Mouse (Mus musculus) embryonic fibroblast, embryonic 13.5 days (primary cell): ENCODE measurements around the gene Zbtb11.

Experiments
- CTCF ChIP-seq: IDR thresholded peaks from 2 replicates; pipeline ENCODE4 v1.5.1; 2011; ENCODE audit warnings: mild to moderate bottlenecking, control low read depth, low read length, moderate library complexity, borderline replicate concordance; ENCODE audit not compliant: insufficient read depth
- POLR2A ChIP-seq: IDR thresholded peaks from 2 replicates; pipeline ENCODE4 v1.6.1; 2011; ENCODE audit warnings: low read depth, mild to moderate bottlenecking, control low read depth, low read length, moderate library complexity

GRCm38 (mm10) chr16:56056944-56057590 lies 83.4 kb downstream of the Zbtb11 start:
- TF ChIP-seq CTCF (no peak), POLR2A (no peak)
